Mouse (Mus musculus) A20 (cell line): ENCODE data around the gene B4galnt3.
"Not testable (repeated sequence)": the region's sequence is repeated elsewhere in the genome, so short reads cannot be mapped to it uniquely, and the experiment has no call there.

Experiments used
- DNase-seq: peaks from one replicate; pipeline ENCODE4 v3.0.0-alpha.2; 2011; ENCODE audit warnings: low read depth, low spot score

B4galnt3 gene

GRCm38 (mm10) chr6:120294056-120294784, at the start of gene B4galnt3, which contains the start of gene D330020A13Rik:
Gene B4galnt3, minus strand, starts transcription at chr6:120294559.
Gene D330020A13Rik, plus strand, starts transcription at chr6:120294364.
- DNase-seq = no peak

GRCm38 (mm10) chr6:120343992-120344391, 49.6 kb upstream of the B4galnt3 start:
- DNase-seq = no peak

GRCm38 (mm10) chr6:120332351-120332750, 38.0 kb upstream of the B4galnt3 start:
- no peak for DNase-seq

GRCm38 (mm10) chr6:120324295-120324927, 30.1 kb upstream of the B4galnt3 start:
- DNase-seq = peak; percentile 71

GRCm38 (mm10) chr6:120320369-120320768, 26.0 kb upstream of the B4galnt3 start:
- DNase-seq = no peak

- DNase-seq = no peak
These were observed 24.8 kb upstream of the B4galnt3 start for GRCm38 (mm10) chr6:120319129-120319528.

GRCm38 (mm10) chr6:120318303-120318940, 24.1 kb upstream of the B4galnt3 start:
- no peak for DNase-seq

GRCm38 (mm10) chr6:120312443-120312842, 18.1 kb upstream of the B4galnt3 start:
- DNase-seq = no peak

GRCm38 (mm10) chr6:120309787-120310186, 15.4 kb upstream of the B4galnt3 start:
- DNase-seq = no peak

GRCm38 (mm10) chr6:120309338-120309737, 15.0 kb upstream of the B4galnt3 start:
- no peak for DNase-seq

- no peak for DNase-seq
These were observed 12.7 kb upstream of the B4galnt3 start for GRCm38 (mm10) chr6:120306859-120307594.

- DNase-seq = no peak
These were observed 8.5 kb upstream of the B4galnt3 start for GRCm38 (mm10) chr6:120302755-120303316.

- peak; percentile 61 for DNase-seq
These were observed 6.8 kb upstream of the B4galnt3 start for GRCm38 (mm10) chr6:120301137-120301536.

- not testable (repeated sequence) for DNase-seq
These were observed 2.2 kb upstream of the B4galnt3 start for GRCm38 (mm10) chr6:120296589-120296988.

- DNase-seq = no peak
These were observed 400 bp upstream of the B4galnt3 start for GRCm38 (mm10) chr6:120294785-120295133.

- no peak for DNase-seq
These were observed 2.9 kb downstream of the B4galnt3 start for GRCm38 (mm10) chr6:120291396-120292009.

GRCm38 (mm10) chr6:120289430-120289829, 4.9 kb downstream of the B4galnt3 start:
- no peak for DNase-seq

- DNase-seq = no peak
These were observed 5.8 kb downstream of the B4galnt3 start for GRCm38 (mm10) chr6:120288541-120288940.

- no peak for DNase-seq
These were observed 7.1 kb downstream of the B4galnt3 start for GRCm38 (mm10) chr6:120287279-120287678.

- DNase-seq = no peak
These were observed 17.4 kb downstream of the B4galnt3 start for GRCm38 (mm10) chr6:120276874-120277449.

- no peak for DNase-seq
These were observed 19.1 kb downstream of the B4galnt3 start for GRCm38 (mm10) chr6:120275301-120275700.
